Mouse (Mus musculus) yolk sac, embryonic 10.5 days (tissue): Measurements from ENCODE around the gene Naa40.

Experiments
- DNase-seq: peaks from one replicate; pipeline ENCODE4 v3.0.0-alpha.2; 2017; ENCODE audit warnings: low spot score

Gene Naa40

DNA sequence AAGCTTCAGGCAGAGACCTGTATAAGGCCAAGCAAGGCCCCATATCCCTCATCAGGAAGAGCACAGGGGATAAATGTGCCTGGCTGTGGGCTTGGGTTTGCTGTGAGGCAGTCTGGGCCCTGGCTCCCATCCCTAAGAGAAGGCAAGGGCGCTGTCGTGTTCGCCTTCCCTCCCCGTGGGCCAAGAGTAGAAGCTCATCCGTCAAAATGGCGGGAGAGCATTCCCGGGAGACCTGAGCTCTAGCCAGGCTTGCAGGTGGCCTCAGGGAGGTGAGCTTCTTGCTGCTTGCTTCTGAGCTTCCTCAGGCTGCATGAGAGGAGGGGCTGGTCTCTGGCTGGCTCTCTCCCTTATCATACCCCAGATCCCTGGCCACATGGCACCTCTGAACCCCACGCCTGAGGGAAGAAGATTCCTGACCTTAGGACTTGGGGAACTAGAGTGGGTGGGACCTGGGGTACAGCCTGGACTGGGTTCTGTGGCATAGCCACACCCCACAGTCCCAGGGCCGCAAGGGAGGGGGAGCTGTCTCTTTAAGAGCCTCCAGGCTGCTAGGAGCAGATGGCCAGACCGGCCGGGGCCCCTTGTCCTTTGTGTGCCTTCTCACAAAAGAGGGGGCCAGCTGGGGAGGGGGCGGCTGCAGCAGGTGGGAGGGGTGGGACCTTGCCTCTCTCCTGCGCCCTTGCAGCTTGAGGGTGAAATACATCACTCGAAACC lies 24.7 kb upstream of the Naa40 start:
- DNase-seq, result no peak

- no peak for DNase-seq
Measured at GRCm38 (mm10) chr19:7264766-7265331, 23.9 kb upstream of the Naa40 start.

DNA sequence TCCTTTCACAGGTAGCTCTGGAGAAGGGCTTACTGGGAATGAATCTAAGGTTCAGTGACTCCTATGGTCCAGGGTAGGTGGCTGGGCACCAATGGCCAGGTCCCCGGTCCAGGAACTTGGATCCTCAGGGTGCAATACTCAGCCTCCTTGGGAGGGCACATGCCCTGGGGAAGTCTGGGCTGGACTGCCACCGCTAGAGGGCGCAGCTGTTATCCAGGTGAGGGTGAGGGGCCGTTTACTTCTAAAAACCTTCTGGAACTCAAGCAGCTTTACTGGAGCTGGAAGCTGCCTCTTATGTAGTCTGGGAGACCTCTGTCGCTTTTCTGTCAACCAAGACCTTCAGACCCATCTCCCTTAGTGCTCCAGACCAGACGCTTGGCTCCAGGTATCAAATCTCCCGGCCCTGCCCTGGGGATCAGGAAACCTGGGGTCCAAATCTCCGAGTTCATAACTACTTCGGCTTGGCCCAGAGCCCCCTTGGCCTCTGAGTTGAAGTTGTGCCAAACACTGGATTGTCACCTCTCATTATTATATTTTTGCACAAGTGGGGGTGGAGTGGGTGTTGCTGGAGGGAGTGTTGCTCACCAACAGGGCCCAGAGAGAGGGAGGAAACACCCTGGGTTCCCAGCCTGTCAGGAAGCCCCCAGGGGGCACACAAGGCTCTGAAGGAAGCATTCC lies 23.2 kb upstream of the Naa40 start:
- DNase-seq, result peak; percentile 72

- DNase-seq, result no peak
Measured at GRCm38 (mm10) chr19:7262592-7262991, 21.6 kb upstream of the Naa40 start.

GRCm38 (mm10) chr19:7261964-7262363 lies 21.0 kb upstream of the Naa40 start:
- no peak for DNase-seq

DNA sequence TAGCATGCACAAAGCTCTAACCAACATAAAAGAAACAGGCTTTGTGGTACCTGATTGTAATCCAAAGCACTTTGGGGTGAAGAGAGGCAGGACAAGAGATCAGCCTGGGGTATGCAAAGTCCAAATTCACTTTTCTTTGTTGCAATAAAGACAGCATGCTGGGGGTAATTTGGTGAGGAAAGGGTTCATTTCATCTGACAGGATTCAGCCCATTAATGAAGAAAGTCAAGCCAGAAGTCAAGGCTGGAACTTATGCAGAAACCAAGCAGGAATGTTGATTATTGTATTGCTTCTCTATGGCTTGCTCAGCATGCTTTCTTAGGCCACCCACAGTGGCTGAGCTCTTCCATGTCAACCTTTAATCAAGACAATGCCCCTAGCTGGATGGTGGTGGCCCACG lies 20.5 kb upstream of the Naa40 start:
- no peak for DNase-seq

- no peak for DNase-seq
Measured at GRCm38 (mm10) chr19:7257881-7258280, 16.9 kb upstream of the Naa40 start.

DNA sequence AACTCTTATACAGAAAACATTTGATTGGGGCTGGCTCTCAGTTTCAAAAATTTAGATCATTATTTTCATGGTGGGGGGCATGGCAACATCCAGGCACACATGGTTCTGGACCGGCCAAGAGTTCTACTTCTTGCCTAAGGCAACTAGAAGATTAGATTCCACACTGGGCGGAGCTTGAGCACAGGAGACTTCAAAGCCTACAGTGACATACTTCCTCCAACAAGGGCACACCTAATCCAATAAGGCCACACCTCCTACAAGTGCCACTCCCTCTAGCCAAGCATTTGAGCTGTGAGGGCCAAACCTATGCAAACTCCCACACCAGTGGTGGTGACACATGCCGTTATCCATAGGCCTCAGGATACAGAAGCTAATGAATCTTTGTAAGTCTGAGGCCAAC lies 5.0 kb upstream of the Naa40 start:
- no peak for DNase-seq

GRCm38 (mm10) chr19:7240291-7240690 lies 692 bp downstream of the Naa40 start:
- no peak for DNase-seq

DNA sequence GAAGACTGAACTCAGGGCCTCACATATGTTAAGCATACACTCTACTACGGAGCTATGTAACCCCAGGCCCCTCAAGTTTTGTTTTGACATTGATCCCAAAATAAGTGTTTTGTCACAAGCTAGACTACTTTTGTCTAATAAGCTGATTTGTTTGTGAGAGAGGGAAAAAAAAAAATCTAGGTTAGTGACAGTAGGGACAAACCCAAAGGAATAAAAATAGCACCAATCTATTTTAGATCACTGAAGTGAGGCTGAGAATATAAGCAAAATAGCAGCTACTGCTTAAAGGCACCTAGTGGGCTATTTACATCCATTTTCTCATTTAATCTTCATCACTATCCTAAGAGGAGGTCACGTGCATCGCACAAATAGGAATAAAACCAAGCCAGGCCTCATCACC lies 1.4 kb downstream of the Naa40 start:
- DNase-seq, result no peak

- no peak for DNase-seq
Measured at GRCm38 (mm10) chr19:7236742-7237141, 4.2 kb downstream of the Naa40 start.

GRCm38 (mm10) chr19:7236011-7236410 lies 5.0 kb downstream of the Naa40 start:
- DNase-seq, result no peak

- no peak for DNase-seq
Measured at GRCm38 (mm10) chr19:7235461-7235860, 5.5 kb downstream of the Naa40 start.

DNA sequence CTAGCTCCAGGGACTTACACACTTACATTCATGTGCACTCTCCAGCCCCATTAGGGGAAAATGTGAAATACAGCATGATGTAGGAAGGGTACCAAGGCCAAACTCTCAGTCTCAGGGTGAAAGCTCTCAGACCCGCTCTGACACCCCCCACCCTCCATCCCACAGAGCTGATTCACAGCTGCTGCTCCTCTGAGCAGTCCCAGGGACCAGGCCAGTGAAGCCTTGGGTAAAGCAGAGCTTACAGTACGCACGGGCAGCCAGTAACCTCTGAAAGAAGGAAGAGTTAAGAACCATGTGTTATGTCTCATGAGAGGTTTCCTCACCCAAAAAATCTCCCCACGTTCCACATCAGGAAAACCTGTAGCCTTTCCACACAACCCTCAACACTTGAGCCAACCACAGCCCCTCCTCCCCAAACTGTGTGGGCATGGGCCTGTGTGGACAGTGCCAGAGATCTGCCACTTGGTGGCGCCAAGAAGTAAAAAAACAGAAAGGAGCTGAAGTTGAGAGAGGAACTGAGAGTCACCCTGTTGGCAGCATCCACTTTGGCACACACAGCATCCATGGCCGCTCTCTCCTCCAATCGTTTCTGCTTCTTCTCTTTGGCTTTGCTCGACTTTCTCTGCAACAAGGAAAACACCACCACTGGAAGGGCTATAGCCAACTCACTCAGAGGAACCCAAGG lies 6.3 kb downstream of the Naa40 start:
- no peak for DNase-seq

- no peak for DNase-seq
Measured at GRCm38 (mm10) chr19:7226511-7226914, 14.5 kb downstream of the Naa40 start.

DNA sequence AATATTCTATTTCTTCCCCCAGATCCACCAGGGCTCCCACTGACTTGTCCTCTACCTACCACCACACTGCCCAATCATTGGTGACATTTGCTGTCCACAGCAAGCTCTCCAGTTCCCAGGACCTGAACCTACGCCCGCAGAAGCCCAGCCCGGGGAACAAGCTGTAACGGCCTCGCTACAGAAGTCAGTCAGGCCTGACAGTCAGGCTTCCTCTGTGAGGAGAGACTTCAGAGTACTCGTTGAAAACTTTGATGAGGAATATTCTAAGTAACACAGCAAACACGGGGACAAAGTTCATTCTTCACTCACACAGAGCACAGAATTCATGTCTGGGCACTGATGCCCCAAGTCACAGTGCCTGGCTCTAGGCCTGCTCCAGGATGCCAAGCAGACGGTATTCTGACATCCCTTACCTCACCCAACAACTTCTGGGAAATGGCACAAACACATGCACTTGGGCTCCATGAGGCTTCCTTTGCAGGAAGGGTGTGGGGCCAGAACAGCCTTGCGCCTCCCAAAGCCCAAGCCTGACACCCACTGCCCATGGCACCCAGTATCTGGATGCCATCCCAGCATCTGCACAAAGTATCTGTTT lies 15.8 kb downstream of the Naa40 start:
- DNase-seq, result no peak

DNA sequence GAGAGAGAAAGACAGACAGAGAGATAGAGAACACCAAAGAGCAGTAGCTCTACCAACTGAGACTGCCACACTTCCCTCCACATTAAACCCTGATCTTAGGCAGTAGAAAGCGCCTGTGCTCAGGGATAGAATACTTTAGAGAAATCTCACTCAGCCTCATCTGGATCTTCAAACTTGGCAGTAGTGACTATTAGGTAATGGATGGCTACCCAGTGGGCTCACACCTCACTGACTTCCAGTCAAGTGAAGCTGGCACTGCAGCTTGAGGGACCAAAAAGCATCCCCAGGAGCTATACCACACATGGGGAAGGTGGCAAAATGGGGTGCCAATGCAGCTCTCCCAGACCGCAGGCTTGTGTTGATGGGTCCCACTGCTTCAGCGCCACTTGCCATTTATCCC lies 16.7 kb downstream of the Naa40 start:
- no peak for DNase-seq

DNA sequence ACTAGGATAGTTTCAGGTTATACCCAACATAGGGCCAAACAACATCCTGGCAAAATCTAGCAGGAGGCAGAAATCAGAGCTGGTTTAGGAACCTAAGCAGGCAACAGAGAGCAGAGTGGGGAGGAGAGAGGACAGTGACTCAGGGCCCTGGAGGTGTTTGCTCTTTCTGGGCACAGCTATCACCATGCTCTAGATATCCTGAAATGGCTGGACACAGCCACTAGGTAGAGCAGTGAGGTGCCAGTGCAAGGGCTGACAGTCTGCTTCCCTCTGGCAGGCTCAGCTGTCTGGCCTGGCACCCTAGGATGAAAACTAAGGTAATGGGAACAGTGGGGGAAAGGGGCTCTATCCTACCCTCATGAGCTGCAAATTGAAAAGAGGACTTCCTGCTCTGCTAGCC lies 17.5 kb downstream of the Naa40 start:
- no peak for DNase-seq

DNA sequence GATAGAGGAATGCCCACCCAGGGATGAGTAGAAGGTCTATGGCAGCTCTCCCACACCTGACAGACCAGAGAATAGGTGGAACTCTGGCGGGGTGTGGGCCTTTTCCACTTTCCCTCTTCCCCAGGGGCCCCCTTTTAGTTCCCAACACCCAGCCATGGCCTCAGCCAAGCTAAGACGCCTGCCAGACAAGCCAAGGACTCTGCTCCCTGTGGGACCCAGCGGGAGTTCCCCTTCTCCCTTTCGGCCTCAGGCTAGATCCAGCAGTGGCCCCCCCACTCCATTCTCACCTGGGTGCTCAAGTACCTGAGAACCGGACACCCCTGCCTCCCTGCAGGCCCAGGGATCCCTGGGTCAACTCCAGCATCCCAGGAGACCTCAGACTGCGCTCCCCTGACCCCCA lies 18.8 kb downstream of the Naa40 start:
- no peak for DNase-seq

GRCm38 (mm10) chr19:7218753-7219152 lies 22.2 kb downstream of the Naa40 start:
- no peak for DNase-seq

GRCm38 (mm10) chr19:7217926-7218267 lies 23.1 kb downstream of the Naa40 start:
- DNase-seq, result no peak

- peak; percentile 98 for DNase-seq
Measured at GRCm38 (mm10) chr19:7217162-7217925, 23.6 kb downstream of the Naa40 start, which contains the start of gene Cox8a. Gene Cox8a (minus strand): TSS chr19:7217616.
